ENCODE assay signal across 9 mouse cellular contexts in genomic region chr19:47387887-47388286, GRCm38 (mm10).
A peak's percentile ranks its signal among the peaks of the same experiment; 100 is the strongest.
DNase-seq lines count a peak whose midpoint lies in the region; ATAC-seq and TF ChIP-seq lines count a peak whose summit lies in the region.
"Had no signal": no experiment of that assay in that cellular context is flagged by ENCODE, and none has a peak within 500 bp of the region (broad histone marks: within the 10 kb centered on the region; RNA-seq: fewer than 3 reads in every experiment).

No protein-coding gene starts in this region.

- H3K9ac ChIP-seq in embryonic facial prominence, embryonic 13.5 days, result no peak overlapping the region; the same call in 1 of the 2 replicates
- no peak overlapping the region; the same call in 1 of the 2 replicates for H3K9ac ChIP-seq in lung, embryonic 14.5 days
- H3K9ac ChIP-seq in forebrain, embryonic 11.5 days (ENCODE audit: low read length), result no peak overlapping the region

- no peak for TF ChIP-seq CTCF in kidney, adult 2 months (conservative IDR thresholded peaks at IDR 0.05; ENCODE audit: insufficient read depth, insufficient read length, low read depth, low read length)
- no peak for TF ChIP-seq CTCF in lung, embryonic 14.5 days (IDR thresholded peaks at IDR 0.05; ENCODE audit: low read depth)

- no peaks in the 10 kb centered on the region for H3K27me3 ChIP-seq in embryonic facial prominence, embryonic 10.5 days (replicated peaks; ENCODE audit: low read depth, poor library complexity, severe bottlenecking)
- no peaks in the 10 kb centered on the region for H3K27me3 ChIP-seq in embryonic facial prominence, embryonic 13.5 days
- no peaks in the 10 kb centered on the region for H3K27me3 ChIP-seq in kidney, adult 2 months (replicated peaks; ENCODE audit: control insufficient read depth, insufficient read depth, low read length)
- H3K27me3 ChIP-seq in lung, embryonic 14.5 days (ENCODE audit: insufficient read depth, low read length), result no peaks in the 10 kb centered on the region
- H3K27me3 ChIP-seq in forebrain, embryonic 11.5 days (ENCODE audit: control insufficient read depth, insufficient read depth, low read length), result no peaks in the 10 kb centered on the region

- 70% methylated on average over 3 of the region's 3 CpGs for WGBS in embryonic facial prominence, embryonic 10.5 days
- WGBS in embryonic facial prominence, embryonic 13.5 days, result 66% methylated on average over 3 of the region's 3 CpGs
- 54% methylated on average over 3 of the region's 3 CpGs for WGBS in kidney, adult 2 months
- WGBS in lung, embryonic 14.5 days, result 51% methylated on average over 3 of the region's 3 CpGs
- 80% methylated on average over 3 of the region's 3 CpGs for WGBS in forebrain, embryonic 11.5 days

- ATAC-seq in embryonic facial prominence, embryonic 13.5 days (ENCODE audit: insufficient number of reproducible peaks, insufficient read depth, low FRiP score, low TSS enrichment, low read depth), result no peak
- no peak for ATAC-seq in lung, embryonic 14.5 days (ENCODE audit: insufficient read depth)
- no peak for ATAC-seq in forebrain, embryonic 11.5 days (replicated peaks; ENCODE audit: low FRiP score)

- DNase-seq in embryonic facial prominence, embryonic 10.5 days (ENCODE audit: low spot score), result no peak
- peak; percentile 44 for DNase-seq in kidney, adult 2 months
- DNase-seq in lung, embryonic 14.5 days, result peak; percentile 51
- DNase-seq in frontal cortex, postnatal 14 days (ENCODE audit: low spot score in 2 of 2), result no peak
- no peak for DNase-seq in cerebellum, adult 18-20 months
- DNase-seq in forebrain, embryonic 11.5 days (ENCODE audit: low spot score), result no peak
- DNase-seq in urinary bladder, postnatal 36 days (ENCODE audit: low spot score in 2 of 2), result no peak
- DNase-seq: adrenal gland, postnatal 36 days had no signal

- peak overlapping the region; percentile 70 for H3K27ac ChIP-seq in embryonic facial prominence, embryonic 10.5 days (replicated peaks)
- H3K27ac ChIP-seq in embryonic facial prominence, embryonic 13.5 days, result peak overlapping the region; percentile 41; the same call in 1 of the 2 replicates
- H3K27ac ChIP-seq in kidney, adult 2 months (ENCODE audit: insufficient read depth, low read depth, low read length), result peak overlapping the region; percentile 43; the same call in 1 of the 2 replicates
- peak overlapping the region; percentile 79 for H3K27ac ChIP-seq in lung, embryonic 14.5 days (ENCODE audit: low read depth)
- H3K27ac ChIP-seq in forebrain, embryonic 11.5 days (ENCODE audit: low read depth, low read length), result no peak overlapping the region

- no peak overlapping the region for H3K4me3 ChIP-seq in embryonic facial prominence, embryonic 10.5 days
- H3K4me3 ChIP-seq in embryonic facial prominence, embryonic 13.5 days, result no peak overlapping the region
- H3K4me3 ChIP-seq in kidney, adult 2 months (ENCODE audit: insufficient read depth, low read depth, low read length), result no peak overlapping the region
- H3K4me3 ChIP-seq in lung, embryonic 14.5 days (ENCODE audit: low read depth, low read length), result no peak overlapping the region
- no peak overlapping the region for H3K4me3 ChIP-seq in forebrain, embryonic 11.5 days (ENCODE audit: low read depth, low read length)

- no peaks in the 10 kb centered on the region for H3K9me3 ChIP-seq in embryonic facial prominence, embryonic 10.5 days
- no peaks in the 10 kb centered on the region for H3K9me3 ChIP-seq in embryonic facial prominence, embryonic 13.5 days
- no peaks in the 10 kb centered on the region for H3K9me3 ChIP-seq in lung, embryonic 14.5 days (ENCODE audit: low read depth, low read length)
- H3K9me3 ChIP-seq in forebrain, embryonic 11.5 days (ENCODE audit: control insufficient read depth, low read length), result no peaks in the 10 kb centered on the region

- peaks cover 3% of the 10 kb centered on the region; the same call in 1 of the 2 replicates for H3K36me3 ChIP-seq in embryonic facial prominence, embryonic 10.5 days (replicated peaks)
- 0 out of 2 replicates have a peak, but pooled peaks cover 3% of the 10 kb centered on the region for H3K36me3 ChIP-seq in embryonic facial prominence, embryonic 13.5 days
- H3K36me3 ChIP-seq in kidney, adult 2 months (ENCODE audit: control insufficient read depth, insufficient read depth, low read length), result no peaks in the 10 kb centered on the region
- H3K36me3 ChIP-seq in lung, embryonic 14.5 days (ENCODE audit: insufficient read depth), result no peaks in the 10 kb centered on the region
- H3K36me3 ChIP-seq in forebrain, embryonic 11.5 days (ENCODE audit: control insufficient read depth, insufficient read depth, low read length), result no peaks in the 10 kb centered on the region

- H3K4me2 ChIP-seq in embryonic facial prominence, embryonic 13.5 days, result no peak overlapping the region
- no peak overlapping the region for H3K4me2 ChIP-seq in lung, embryonic 14.5 days
- H3K4me2 ChIP-seq in forebrain, embryonic 11.5 days (ENCODE audit: low read depth, low read length, severe bottlenecking), result no peak overlapping the region

- no peak for TF ChIP-seq POLR2A in kidney, adult 2 months (IDR thresholded peaks at IDR 0.05; ENCODE audit: low read depth, low read length)

- peaks cover 42% of the 10 kb centered on the region for H3K4me1 ChIP-seq in embryonic facial prominence, embryonic 10.5 days
- peaks cover 19% of the 10 kb centered on the region for H3K4me1 ChIP-seq in embryonic facial prominence, embryonic 13.5 days
- H3K4me1 ChIP-seq in kidney, adult 2 months (ENCODE audit: control insufficient read depth, insufficient read depth, low read length), result no peaks in the 10 kb centered on the region; the same call in 1 of the 2 replicates
- peaks cover 11% of the 10 kb centered on the region; the same call in 1 of the 2 replicates for H3K4me1 ChIP-seq in lung, embryonic 14.5 days (ENCODE audit: insufficient read depth)
- H3K4me1 ChIP-seq in forebrain, embryonic 11.5 days (replicated peaks; ENCODE audit: control insufficient read depth, insufficient read depth, low read length), result no peaks in the 10 kb centered on the region

Comparison
In these comparisons a context has a peak if more than half of its experiments do, and no peak if none do; other contexts are left out.
1. DNase-seq: peak in kidney, adult 2 months (single experiment) and lung, embryonic 14.5 days (single experiment); none in embryonic facial prominence, embryonic 10.5 days (single experiment), frontal cortex, postnatal 14 days (0 of 2), cerebellum, adult 18-20 months (0 of 2), forebrain, embryonic 11.5 days (single experiment) and urinary bladder, postnatal 36 days (0 of 2).